Mouse (Mus musculus) embryonic fibroblast, embryonic 13.5 days (primary cell): ENCODE data around the gene Hddc2.

ENCODE experiments used
- CTCF ChIP-seq: IDR thresholded peaks from 2 replicates; pipeline ENCODE4 v1.5.1; 2011; ENCODE audit warnings: mild to moderate bottlenecking, control low read depth, low read length, moderate library complexity, borderline replicate concordance; ENCODE audit not compliant: insufficient read depth
- POLR2A ChIP-seq: IDR thresholded peaks from 2 replicates; pipeline ENCODE4 v1.6.1; 2011; ENCODE audit warnings: low read depth, mild to moderate bottlenecking, control low read depth, low read length, moderate library complexity

DNA sequence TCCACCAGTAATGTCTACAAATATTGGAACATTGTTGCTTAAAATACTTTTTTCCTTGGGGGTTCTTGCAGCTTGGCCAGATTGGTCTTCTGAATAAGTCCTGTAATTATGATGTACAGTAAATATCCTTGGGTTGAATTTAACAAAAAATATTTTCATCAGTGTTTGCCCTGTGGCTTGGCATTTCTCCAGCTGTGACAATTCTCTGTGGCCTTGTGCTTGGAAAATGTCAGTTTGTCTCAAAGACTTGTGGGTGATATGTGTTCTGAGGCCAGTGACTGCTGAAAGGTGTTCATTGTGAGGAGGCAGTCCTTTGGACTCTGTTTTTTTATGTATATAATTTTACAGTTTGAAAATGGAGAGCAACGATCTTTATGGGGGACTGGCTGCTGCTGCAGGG, 16.3 kb downstream of the Hddc2 start:
- TF ChIP-seq POLR2A = no peak
- TF ChIP-seq CTCF = no peak
